ENCODE assay signal across 8 mouse cellular contexts in genomic region chr5:82346672-82347071, GRCm38 (mm10).
DNase-seq lines count a peak whose midpoint lies in the region; ATAC-seq and TF ChIP-seq lines count a peak whose summit lies in the region.

No protein-coding gene starts in this region.

- H3K9ac ChIP-seq in liver, embryonic 11.5 days (ENCODE audit: low read depth, low read length), result no peak overlapping the region
- H3K9ac ChIP-seq in limb, embryonic 11.5 days (ENCODE audit: low read length), result no peak overlapping the region

- no peaks in the 10 kb centered on the region for H3K9me3 ChIP-seq in liver, embryonic 11.5 days (ENCODE audit: control insufficient read depth, low read length)
- no peaks in the 10 kb centered on the region for H3K9me3 ChIP-seq in limb, embryonic 11.5 days (ENCODE audit: control insufficient read depth, low read length)

- H3K36me3 ChIP-seq in liver, embryonic 11.5 days (ENCODE audit: control insufficient read depth, insufficient read depth, low read length), result no peaks in the 10 kb centered on the region
- H3K36me3 ChIP-seq in limb, embryonic 11.5 days (ENCODE audit: control insufficient read depth, insufficient read depth, low read length), result no peaks in the 10 kb centered on the region
- H3K36me3 ChIP-seq in thymus, adult 2 months (ENCODE audit: control insufficient read depth, insufficient read depth, low read length), result no peaks in the 10 kb centered on the region

- 8% methylated on average over 7 of the region's 7 CpGs for WGBS in liver, embryonic 11.5 days
- WGBS in limb, embryonic 11.5 days, result 13% methylated on average over 7 of the region's 7 CpGs
- WGBS in thymus, adult 2 months, result 19% methylated on average over 7 of the region's 7 CpGs

- no peaks in the 10 kb centered on the region for H3K27me3 ChIP-seq in liver, embryonic 11.5 days (replicated peaks; ENCODE audit: control insufficient read depth, insufficient read depth, low read length)
- no peaks in the 10 kb centered on the region for H3K27me3 ChIP-seq in limb, embryonic 11.5 days (ENCODE audit: control insufficient read depth, insufficient read depth, low read length)
- H3K27me3 ChIP-seq in thymus, adult 2 months (ENCODE audit: control insufficient read depth, insufficient read depth, low read length), result no peaks in the 10 kb centered on the region

- TF ChIP-seq POLR2A in thymus, adult 2 months (IDR thresholded peaks at IDR 0.05; ENCODE audit: control insufficient read depth, extremely low read depth, insufficient read depth, low read length, poor library complexity), result no peak

- H3K4me1 ChIP-seq in liver, embryonic 11.5 days (replicated peaks; ENCODE audit: control insufficient read depth, insufficient read depth, low read length), result no peaks in the 10 kb centered on the region
- H3K4me1 ChIP-seq in limb, embryonic 11.5 days (ENCODE audit: control insufficient read depth, insufficient read depth, low read length), result no peaks in the 10 kb centered on the region
- H3K4me1 ChIP-seq in thymus, adult 2 months (replicated peaks; ENCODE audit: control insufficient read depth, insufficient read depth, low read length), result no peaks in the 10 kb centered on the region

- no peak overlapping the region for H3K4me2 ChIP-seq in liver, embryonic 11.5 days
- no peak overlapping the region for H3K4me2 ChIP-seq in limb, embryonic 11.5 days (ENCODE audit: low read depth, severe bottlenecking)

- no peak for TF ChIP-seq CTCF in thymus, adult 2 months (IDR thresholded peaks at IDR 0.05; ENCODE audit: borderline replicate concordance, control insufficient read depth, extremely low read depth, insufficient read depth, low read length, poor library complexity)

- no peak; the same call in 1 of the 2 replicates for ATAC-seq in liver, embryonic 11.5 days (replicated peaks; ENCODE audit: low FRiP score)
- no peak for ATAC-seq in limb, embryonic 11.5 days (ENCODE audit: insufficient number of reproducible peaks, low FRiP score, low TSS enrichment, low read depth)

- peak; percentile 27 for DNase-seq in liver
- DNase-seq in liver, embryonic 11.5 days (ENCODE audit: low spot score), result no peak
- peak; percentile 55 for DNase-seq in cerebellum, adult 9-10 months
- DNase-seq in frontal cortex, postnatal 10 days (ENCODE audit: low spot score in 2 of 2), result peak; percentile 19 to 56
- DNase-seq in kidney, adult 9 months, result peak; percentile 51
- DNase-seq in limb, embryonic 11.5 days (ENCODE audit: low spot score), result peak; percentile 75
- peak; percentile 53 for DNase-seq in retina, postnatal 7 days (ENCODE audit: low read depth, low spot score)
- DNase-seq in thymus, adult 2 months, result no peak

- H3K4me3 ChIP-seq in liver, embryonic 11.5 days (ENCODE audit: low read depth, low read length), result no peak overlapping the region
- no peak overlapping the region for H3K4me3 ChIP-seq in limb, embryonic 11.5 days (ENCODE audit: low read depth, low read length)
- no peak overlapping the region for H3K4me3 ChIP-seq in thymus, adult 2 months (ENCODE audit: control insufficient read depth, insufficient read depth, low read length)

- no peak overlapping the region for H3K27ac ChIP-seq in liver, embryonic 11.5 days (ENCODE audit: low read depth, low read length)
- no peak overlapping the region for H3K27ac ChIP-seq in limb, embryonic 11.5 days (replicated peaks; ENCODE audit: low read depth, low read length)
- no peak overlapping the region for H3K27ac ChIP-seq in thymus, adult 2 months (ENCODE audit: control insufficient read depth, insufficient read depth, low read length)

Comparison
In these comparisons a context has a peak if more than half of its experiments do, and no peak if none do; other contexts are left out.
1. DNase-seq: peak in liver (single experiment), cerebellum, adult 9-10 months (single experiment), frontal cortex, postnatal 10 days (2 of 2), kidney, adult 9 months (single experiment), limb, embryonic 11.5 days (single experiment) and retina, postnatal 7 days (single experiment); none in liver, embryonic 11.5 days (single experiment) and thymus, adult 2 months (single experiment).